Mouse (Mus musculus): ENCODE measurements around the gene Myl6b.

- TF ChIP-seq CTCF (conservative IDR thresholded peaks at IDR 0.05; ENCODE audit: low read length) (no peak), POU5F1 (IDR thresholded peaks at IDR 0.05; ENCODE audit: borderline replicate concordance, low read length) (no peak), NANOG (IDR thresholded peaks at IDR 0.05; ENCODE audit: borderline replicate concordance, low read length) (no peak)
Observed at GRCm38 (mm10) chr10:128526366-128527356, 28.2 kb upstream of the Myl6b start.
